19 mouse cellular contexts compared by ENCODE assay signal in the genomic region with DNA sequence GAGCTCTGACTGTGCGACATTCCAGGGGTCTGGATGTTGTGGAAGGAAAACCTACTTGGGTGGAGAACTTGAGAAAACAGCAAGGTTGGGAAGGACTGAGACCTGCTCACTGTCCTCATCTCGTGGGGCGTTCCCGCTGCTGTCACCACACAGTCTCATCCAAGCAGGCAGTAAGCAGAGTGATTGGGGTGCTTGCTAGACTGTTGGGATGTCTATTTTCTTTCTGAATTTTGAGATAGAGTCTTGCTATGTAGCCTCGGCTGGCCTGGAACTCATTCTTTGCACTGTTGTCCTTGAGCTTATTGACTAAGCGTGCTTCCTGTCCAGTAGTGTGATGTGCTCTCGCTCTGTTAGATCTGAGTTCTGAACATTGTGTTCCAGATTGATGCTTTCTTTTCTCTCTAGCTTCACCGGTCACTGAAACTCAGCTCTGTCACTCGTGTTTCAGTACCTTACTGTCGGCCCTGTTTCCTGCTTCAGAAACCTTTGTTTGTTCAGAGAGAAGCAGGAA. TPM values are rescaled to one million over a fixed set of nuclear protein-coding genes. Genes with fewer than 3 reads are reported as not detected.
A peak's percentile ranks its signal among the peaks of the same experiment; 100 is the strongest.
DNase-seq lines count a peak whose midpoint lies in the region; ATAC-seq and TF ChIP-seq lines count a peak whose summit lies in the region.
"Had no signal": no experiment of that assay in that cellular context is flagged by ENCODE, and none has a peak within 500 bp of the region (broad histone marks: within the 10 kb centered on the region; RNA-seq: fewer than 3 reads in every experiment).

No protein-coding gene starts in this region.

- no peak overlapping the region for H3K9ac ChIP-seq in stomach, embryonic 15.5 days
- no peak overlapping the region for H3K9ac ChIP-seq in stomach, postnatal 0 days (ENCODE audit: low read length)
- H3K9ac ChIP-seq in forebrain, embryonic 16.5 days (replicated peaks; ENCODE audit: low read depth, low read length), result no peak overlapping the region
- H3K9ac ChIP-seq: hindbrain, embryonic 15.5 days; lung, embryonic 15.5 days; neural tube, embryonic 13.5 days had no signal

- no peak overlapping the region for H3K4me2 ChIP-seq in stomach, embryonic 15.5 days
- no peak overlapping the region for H3K4me2 ChIP-seq in stomach, postnatal 0 days (replicated peaks; ENCODE audit: low read depth)
- H3K4me2 ChIP-seq in forebrain, embryonic 16.5 days (ENCODE audit: low read length), result no peak overlapping the region
- H3K4me2 ChIP-seq: hindbrain, embryonic 15.5 days; lung, embryonic 15.5 days; neural tube, embryonic 13.5 days had no signal

- peak; percentile 35 to 38 for DNase-seq in heart, adult 18-20 months
- DNase-seq in heart, postnatal 4 days, result no peak
- no peak for DNase-seq in left cerebral cortex, adult 2 months (ENCODE audit: extremely low spot score in 1 of 2, low spot score in 2 of 2)
- no peak for DNase-seq in left cerebral cortex, postnatal 36 days (ENCODE audit: low spot score in 2 of 2)
- DNase-seq in stomach, postnatal 0 days (ENCODE audit: low spot score), result no peak
- DNase-seq: adrenal gland, adult 2 months; cerebellum, adult 11-12 months; gastrocnemius, postnatal 25 days; kidney, adult 11 months; kidney, postnatal 25 days; left cerebral cortex, postnatal 4 days; retina, postnatal 1 day; thymus, postnatal 25 days had no signal

- no peaks in the 10 kb centered on the region for H3K4me1 ChIP-seq in stomach, embryonic 15.5 days
- H3K4me1 ChIP-seq in stomach, postnatal 0 days (replicated peaks; ENCODE audit: control insufficient read depth, insufficient read depth), result no peaks in the 10 kb centered on the region
- peaks cover 16% of the 10 kb centered on the region for H3K4me1 ChIP-seq in olfactory bulb, adult 2 months (ENCODE audit: control insufficient read depth, insufficient read depth, low read length)
- no peaks in the 10 kb centered on the region for H3K4me1 ChIP-seq in forebrain, embryonic 16.5 days (replicated peaks; ENCODE audit: control insufficient read depth, insufficient read depth, low read length)

- H3K27ac ChIP-seq in left cerebral cortex, adult 2 months, result peak overlapping the region; percentile 59
- H3K27ac ChIP-seq in stomach, embryonic 15.5 days, result 0 out of 2 replicates have a peak overlapping the region, but pooled peaks have one; percentile 28
- no peak overlapping the region for H3K27ac ChIP-seq in stomach, postnatal 0 days (replicated peaks)
- H3K27ac ChIP-seq in olfactory bulb, adult 2 months (ENCODE audit: insufficient read depth, low read depth, low read length), result 0 out of 2 replicates have a peak overlapping the region, but pooled peaks have one; percentile 15
- no peak overlapping the region for H3K27ac ChIP-seq in forebrain, embryonic 16.5 days (ENCODE audit: low read length)
- H3K27ac ChIP-seq: hindbrain, embryonic 15.5 days; lung, embryonic 15.5 days; neural tube, embryonic 13.5 days had no signal

- H3K36me3 ChIP-seq in stomach, embryonic 15.5 days, result peaks cover 13% of the 10 kb centered on the region
- no peaks in the 10 kb centered on the region; the same call in 1 of the 2 replicates for H3K36me3 ChIP-seq in stomach, postnatal 0 days (ENCODE audit: control insufficient read depth, insufficient read depth, low read length)
- peaks cover 2% of the 10 kb centered on the region for H3K36me3 ChIP-seq in forebrain, embryonic 16.5 days (ENCODE audit: control insufficient read depth, insufficient read depth)

- no peak for TF ChIP-seq POLR2A in olfactory bulb, adult 2 months (IDR thresholded peaks at IDR 0.05; ENCODE audit: insufficient read depth, low read depth, low read length)

- no peak for TF ChIP-seq CTCF in left cerebral cortex, adult 2 months (IDR thresholded peaks at IDR 0.05)
- TF ChIP-seq CTCF in stomach, postnatal 0 days (IDR thresholded peaks at IDR 0.05; ENCODE audit: low read depth), result no peak
- TF ChIP-seq CTCF in olfactory bulb, adult 2 months (IDR thresholded peaks at IDR 0.05; ENCODE audit: insufficient read depth, low read depth, low read length), result no peak

- no peaks in the 10 kb centered on the region for H3K27me3 ChIP-seq in stomach, embryonic 15.5 days (replicated peaks)
- no peaks in the 10 kb centered on the region for H3K27me3 ChIP-seq in stomach, postnatal 0 days (ENCODE audit: control insufficient read depth, insufficient read depth, low read length)
- no peaks in the 10 kb centered on the region for H3K27me3 ChIP-seq in forebrain, embryonic 16.5 days (replicated peaks; ENCODE audit: control insufficient read depth, insufficient read depth, low read length)
- H3K27me3 ChIP-seq: hindbrain, embryonic 15.5 days; lung, embryonic 15.5 days; neural tube, embryonic 13.5 days had no signal

- no peak for TF ChIP-seq EP300 in stomach, postnatal 0 days (optimal IDR thresholded peaks at IDR 0.05)

- H3K9me3 ChIP-seq in stomach, embryonic 15.5 days, result no peaks in the 10 kb centered on the region
- H3K9me3 ChIP-seq in stomach, postnatal 0 days (ENCODE audit: control insufficient read depth, low read length), result no peaks in the 10 kb centered on the region
- no peaks in the 10 kb centered on the region for H3K9me3 ChIP-seq in forebrain, embryonic 16.5 days (ENCODE audit: control insufficient read depth, low read length)
- H3K9me3 ChIP-seq: hindbrain, embryonic 15.5 days; lung, embryonic 15.5 days; neural tube, embryonic 13.5 days had no signal

- no peak overlapping the region for H3K4me3 ChIP-seq in left cerebral cortex, adult 2 months
- H3K4me3 ChIP-seq in stomach, embryonic 15.5 days (replicated peaks), result no peak overlapping the region
- no peak overlapping the region for H3K4me3 ChIP-seq in stomach, postnatal 0 days (ENCODE audit: low read depth, low read length)
- H3K4me3 ChIP-seq in olfactory bulb, adult 2 months (ENCODE audit: insufficient read depth, low read depth, low read length), result no peak overlapping the region
- H3K4me3 ChIP-seq in forebrain, embryonic 16.5 days (replicated peaks; ENCODE audit: low read length), result no peak overlapping the region
- H3K4me3 ChIP-seq: hindbrain, embryonic 15.5 days; lung, embryonic 15.5 days; neural tube, embryonic 13.5 days had no signal

- intact Hi-C loops in left cerebral cortex, adult 2 months (cut with DNase I), result no loop called here
- intact Hi-C loops in left cerebral cortex, postnatal 36 days (cut with DNase I), result no loop called here

- WGBS in stomach, embryonic 15.5 days, result 76% methylated on average over 10 of the region's 10 CpGs
- 68% methylated on average over 10 of the region's 10 CpGs for WGBS in stomach, postnatal 0 days
- WGBS in olfactory bulb, adult 2 months, result 77% methylated on average over 10 of the region's 10 CpGs
- WGBS in forebrain, embryonic 16.5 days, result 89% methylated on average over 10 of the region's 10 CpGs

- no peak for ATAC-seq in stomach, embryonic 15.5 days (ENCODE audit: insufficient read depth, low FRiP score, low read depth)
- ATAC-seq in stomach, postnatal 0 days (ENCODE audit: low FRiP score, low TSS enrichment), result no peak
- ATAC-seq in forebrain, embryonic 16.5 days, result no peak

RNA-seq across cellular contexts. Expression of a gene that starts 28.7 kb away (rescaled TPM):
- total RNA-seq in heart, adult 18-20 months (2021), result 10 to 100 TPM; 10.4 to 10.8 TPM
- 10 to 100 TPM; 13.9 to 14.9 TPM for total RNA-seq in heart, postnatal 4 days (2021)
- total RNA-seq in left cerebral cortex, adult 2 months (2021), result 10 to 100 TPM; 29.3 to 30.3 TPM
- total RNA-seq in left cerebral cortex, postnatal 36 days (2021), result 10 to 100 TPM; 30.5 to 31.6 TPM
- polyA plus RNA-seq in stomach, embryonic 15.5 days (2015; fragmentation: Nextera tagmentation; extraction: Ambion mirVana), result 21.3 and 21.4 TPM in 2 replicates
- polyA plus RNA-seq in stomach, postnatal 0 days (2015; fragmentation: Nextera tagmentation; extraction: Ambion mirVana), result 9.8 and 11.5 TPM in 2 replicates
- polyA plus RNA-seq in olfactory bulb, adult 2 months (2012; ENCODE audit: insufficient read depth, insufficient read length, low replicate concordance, missing spikeins), result 51.1 TPM in 1 of 2 replicates, not detected in the other
- 25.4 and 27.1 TPM in 2 replicates for polyA plus RNA-seq in forebrain, embryonic 16.5 days (2015; fragmentation: Nextera tagmentation; extraction: Ambion mirVana)

RNA-seq across cellular contexts. Expression of a gene that starts 36.8 kb away (rescaled TPM):
- total RNA-seq in heart, adult 18-20 months (2021), result 10 to 100 TPM; 87.6 to 95.7 TPM
- 100 to 1,000 TPM; 103 to 107 TPM for total RNA-seq in heart, postnatal 4 days (2021)
- total RNA-seq in left cerebral cortex, adult 2 months (2021), result 10 to 100 TPM; 44.4 to 59.1 TPM
- 10 to 100 TPM; 48.2 to 48.8 TPM for total RNA-seq in left cerebral cortex, postnatal 36 days (2021)
- polyA plus RNA-seq in stomach, embryonic 15.5 days (2015; fragmentation: Nextera tagmentation; extraction: Ambion mirVana), result 34.5 and 44.3 TPM in 2 replicates
- polyA plus RNA-seq in stomach, postnatal 0 days (2015; fragmentation: Nextera tagmentation; extraction: Ambion mirVana), result 28.6 and 29.6 TPM in 2 replicates
- not detected in 2 replicates for polyA plus RNA-seq in olfactory bulb, adult 2 months (2012; ENCODE audit: insufficient read depth, insufficient read length, low replicate concordance, missing spikeins)
- polyA plus RNA-seq in forebrain, embryonic 16.5 days (2015; fragmentation: Nextera tagmentation; extraction: Ambion mirVana), result 27.6 and 31.2 TPM in 2 replicates

RNA-seq across cellular contexts. Expression of a gene that starts 37.4 kb away (rescaled TPM):
- total RNA-seq in heart, adult 18-20 months (2021), result 1 to 10 TPM in 1 of 2 experiments, under 1 TPM in 1; 0.52 to 1.2 TPM
- total RNA-seq in heart, postnatal 4 days (2021), result 1 to 10 TPM in 1 of 2 experiments, under 1 TPM in 1; 0.72 to 1.7 TPM
- total RNA-seq in left cerebral cortex, adult 2 months (2021), result 1 to 10 TPM; 2.7 to 4.4 TPM
- total RNA-seq in left cerebral cortex, postnatal 36 days (2021), result 1 to 10 TPM; 3.2 to 3.3 TPM
- 5.8 TPM in 2 replicates for polyA plus RNA-seq in stomach, embryonic 15.5 days (2015; fragmentation: Nextera tagmentation; extraction: Ambion mirVana)
- 1.8 and 2.3 TPM in 2 replicates for polyA plus RNA-seq in stomach, postnatal 0 days (2015; fragmentation: Nextera tagmentation; extraction: Ambion mirVana)
- polyA plus RNA-seq in olfactory bulb, adult 2 months (2012; ENCODE audit: insufficient read depth, insufficient read length, low replicate concordance, missing spikeins), result not detected in 2 replicates
- 8.3 and 11.0 TPM in 2 replicates for polyA plus RNA-seq in forebrain, embryonic 16.5 days (2015; fragmentation: Nextera tagmentation; extraction: Ambion mirVana)

Comparison
In these comparisons a context has a peak if more than half of its experiments do, and no peak if none do; other contexts are left out.
1. DNase-seq: peak in heart, adult 18-20 months (2 of 2); none in heart, postnatal 4 days (single experiment), left cerebral cortex, adult 2 months (0 of 2), left cerebral cortex, postnatal 36 days (0 of 2) and stomach, postnatal 0 days (single experiment).
2. H3K27ac ChIP-seq: peak in left cerebral cortex, adult 2 months (single experiment), stomach, embryonic 15.5 days (single experiment) and olfactory bulb, adult 2 months (single experiment); none in stomach, postnatal 0 days (single experiment) and forebrain, embryonic 16.5 days (single experiment).